Mouse (Mus musculus) liver, embryonic 14.5 days (tissue): Measurements from ENCODE around the gene Arsb. TPM values are rescaled to one million over a fixed set of nuclear protein-coding genes. Genes with fewer than 3 reads are reported as not detected.

Source experiments
- ATAC-seq: fragments of 200-750 bp; cut with Nextera tagmentation; 2 replicates; pipeline ENCODE4 v1.8.0; 2017; ENCODE audit warnings: moderate number of reproducible peaks, mild to moderate bottlenecking, moderate library complexity; ENCODE audit not compliant: insufficient read depth
- DNase-seq, 3 experiments: peaks; one replicate each; pipeline ENCODE4 v3.0.0-alpha.2; 2012 to 2013; ENCODE audit warnings: low read depth in 3 of 3, low spot score in 3 of 3
- H3K27ac ChIP-seq: fragments of 300-500 bp; sonication (generic); 2 replicates; pipeline ENCODE4 v1.5.1; 2014; ENCODE audit warnings: moderate library complexity, mild to moderate bottlenecking, control low read depth, inconsistent platforms
- H3K27me3 ChIP-seq: fragments of 300-500 bp; sonication (generic); 2 replicates; pipeline ENCODE4 v1.6.1; 2014; ENCODE audit warnings: mild to moderate bottlenecking, low read length, moderate library complexity; ENCODE audit not compliant: control insufficient read depth, insufficient read depth
- H3K36me3 ChIP-seq: fragments of 300-500 bp; sonication (generic); replicated peaks from 2 replicates; pipeline ENCODE4 v1.6.1; 2014; ENCODE audit warnings: low read depth; ENCODE audit not compliant: control insufficient read depth, insufficient read depth
- H3K4me1 ChIP-seq, 2 experiments: fragments of 200-500 bp in 1 of 2; fragments of 300-500 bp in 1 of 2; sonication (generic) in 1 of 2; replicated peaks; 2 replicates each; pipeline ENCODE4 v1.6.1; 2012 to 2014; ENCODE audit warnings: antibody characterized with exemption in 1 of 2, inconsistent platforms in 1 of 2, low read length in 1 of 2; ENCODE audit not compliant: control insufficient read depth in 2 of 2, insufficient read depth in 2 of 2
- H3K4me2 ChIP-seq: fragments of 300-500 bp; sonication (generic); 2 replicates; pipeline ENCODE4 v1.6.1; 2014; ENCODE audit warnings: low read depth, mild to moderate bottlenecking, control low read depth, moderate library complexity
- H3K4me3 ChIP-seq, 2 experiments: fragments of 200-500 bp in 1 of 2; fragments of 300-500 bp in 1 of 2; sonication (generic) in 1 of 2; 2 replicates each; pipeline ENCODE4 v1.5.1; 2012 to 2014; ENCODE audit warnings: low read depth in 2 of 2, low read length in 2 of 2, mild to moderate bottlenecking in 2 of 2, control low read depth in 1 of 2, inconsistent platforms in 1 of 2, moderate library complexity in 1 of 2; ENCODE audit not compliant: insufficient read depth in 1 of 2
- H3K9ac ChIP-seq: fragments of 300-500 bp; sonication (generic); replicated peaks from 2 replicates; pipeline ENCODE4 v1.6.1; 2014; ENCODE audit warnings: mild to moderate bottlenecking, control low read depth, moderate library complexity
- H3K9me3 ChIP-seq: fragments of 300-500 bp; sonication (generic); 2 replicates; pipeline ENCODE4 v1.6.1; 2016; ENCODE audit warnings: low read length, mixed read lengths; ENCODE audit not compliant: control insufficient read depth
- CTCF ChIP-seq: IDR thresholded peaks from 2 replicates; pipeline ENCODE4 v1.5.1; 2016; ENCODE audit warnings: antibody characterized with exemption, low read depth, control low read depth
- EP300 ChIP-seq: IDR thresholded peaks from 2 replicates; pipeline ENCODE4 v1.6.1; 2016; ENCODE audit warnings: antibody characterized with exemption, low read depth
- WGBS: fragments of 180-500 bp; shearing (Covaris S2); extraction: QIAGEN DNeasy Blood & Tissue Kit; methylation state at CpG from one replicate; pipeline ENCODE4 v1.1.7; 2014; ENCODE audit not compliant: insufficient replicate concordance; 5-methylcytosine and 5-hydroxymethylcytosine counted together
- polyA plus RNA-seq, 2 experiments: library from polyadenylated mRNA; depleted of rRNA in 1 of 2; stranded (reverse) in 1 of 2; unstranded in 1 of 2; fragments of >200 nt; fragmentation: Nextera tagmentation in 1 of 2; extraction: Ambion mirVana in 1 of 2; gene quantifications; 2 replicates each; pipeline versions ENCODE4 v1.2.1 to v1.2.3; 2012 to 2014

The Arsb gene
- polyA plus RNA-seq, 2 experiments, result 2.8 to 4.0 TPM

GRCm38 (mm10) chr13:93855701-93856183, 84.3 kb downstream of the Arsb start:
- peak overlapping the region; percentile 43 for H3K4me2 ChIP-seq
- DNase-seq, result no peak
- no peak overlapping the region for H3K27ac ChIP-seq
- 0 out of 4 replicates have a peak overlapping the region, but pooled peaks of 1 of the 2 experiments have one; percentile 21 for H3K4me3 ChIP-seq
- peaks cover 0 to 4% of the 10 kb centered on the region in 2 experiments; a peak in 2 of 4 replicates for H3K4me1 ChIP-seq
- H3K36me3 ChIP-seq, result no peaks in the 10 kb centered on the region
- H3K9me3 ChIP-seq, result no peaks in the 10 kb centered on the region
- no peak for ATAC-seq
- H3K27me3 ChIP-seq, result no peaks in the 10 kb centered on the region
- TF ChIP-seq CTCF (peak; percentile 17; the same call in 1 of the 2 replicates), EP300 (no peak)
- WGBS, result 19% methylated on average over 11 of the region's 11 CpGs
- H3K9ac ChIP-seq, result no peak overlapping the region

DNA sequence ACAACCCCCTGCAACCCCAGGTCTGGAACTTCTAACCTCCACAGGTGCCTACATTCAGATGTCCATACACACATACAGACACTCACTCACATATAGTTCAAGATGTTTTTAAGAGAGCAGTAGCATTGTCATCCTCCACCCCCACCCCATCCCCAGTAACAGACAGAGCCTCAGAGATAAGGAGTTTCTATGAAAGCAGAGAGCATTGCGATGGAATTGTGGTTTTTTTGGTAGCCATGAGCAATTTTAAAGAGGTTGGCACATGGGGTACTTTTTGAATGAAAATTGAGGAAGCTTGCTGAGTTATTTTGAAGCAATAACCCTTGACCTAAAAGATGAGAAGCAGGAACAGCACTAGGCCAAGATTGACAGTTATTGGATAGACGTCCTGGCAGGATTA, 89.8 kb downstream of the Arsb start:
- Histone ChIP-seq H3K4me2 (no peak overlapping the region), H3K36me3 (no peaks in the 10 kb centered on the region), H3K27me3 (no peaks in the 10 kb centered on the region), H3K4me1 (peaks cover 0 to 11% of the 10 kb centered on the region in 2 experiments; a peak in 2 of 4 replicates), H3K9me3 (no peaks in the 10 kb centered on the region), H3K4me3 (no peak overlapping the region), H3K27ac (no peak overlapping the region), H3K9ac (no peak overlapping the region)
- ATAC-seq, result peak; percentile 50; the same call in 1 of the 2 replicates
- 15% methylated on average over 2 of the region's 2 CpGs for WGBS
- peak in 1 of 3 experiments; percentile 37 for DNase-seq
- no peak for TF ChIP-seq CTCF
- TF ChIP-seq EP300, result no peak

DNA sequence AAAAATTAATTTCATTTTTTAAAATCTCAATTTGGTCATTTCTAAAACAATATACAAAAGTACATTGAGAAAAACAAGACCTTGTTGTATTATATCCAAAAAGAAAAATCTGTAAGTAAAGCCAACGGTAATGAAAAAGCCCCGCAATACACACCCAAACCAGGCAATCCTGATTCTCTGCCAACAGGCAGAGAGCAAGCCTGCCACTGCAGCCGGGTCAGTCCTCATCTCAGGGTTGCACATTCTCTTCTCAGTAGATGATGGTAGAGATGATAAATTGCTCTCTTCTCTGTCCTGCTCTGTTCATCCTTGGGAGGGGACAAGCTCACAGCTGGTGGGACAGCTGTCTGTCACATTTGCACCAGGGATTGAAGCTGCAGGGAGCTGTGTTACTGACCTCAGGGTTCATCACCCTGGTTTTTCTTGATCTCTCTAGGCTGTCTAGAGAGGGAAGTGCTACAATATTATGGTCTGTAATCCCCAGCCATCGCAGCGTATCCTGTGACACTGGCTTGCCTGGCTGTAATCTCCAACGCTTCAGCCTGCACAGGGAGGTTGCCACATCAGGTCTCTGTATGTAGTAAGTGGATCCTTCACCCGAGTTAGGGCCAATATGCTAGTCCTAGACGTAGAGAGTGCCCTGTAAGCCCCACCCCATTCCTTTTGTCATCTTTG, 92.8 kb downstream of the Arsb start:
- DNase-seq (no peak), ATAC-seq (no peak)
- no peak overlapping the region for H3K4me3 ChIP-seq
- H3K4me2 ChIP-seq, result no peak overlapping the region
- 49% methylated on average over 8 of the region's 8 CpGs for WGBS
- no peaks in the 10 kb centered on the region for H3K36me3 ChIP-seq
- H3K27ac ChIP-seq, result no peak overlapping the region
- no peaks in the 10 kb centered on the region for H3K9me3 ChIP-seq
- no peak overlapping the region for H3K9ac ChIP-seq
- peaks cover 0 to 11% of the 10 kb centered on the region in 2 experiments; a peak in 2 of 4 replicates for H3K4me1 ChIP-seq
- no peaks in the 10 kb centered on the region for H3K27me3 ChIP-seq
- no peak for TF ChIP-seq EP300
- TF ChIP-seq CTCF, result no peak

DNA sequence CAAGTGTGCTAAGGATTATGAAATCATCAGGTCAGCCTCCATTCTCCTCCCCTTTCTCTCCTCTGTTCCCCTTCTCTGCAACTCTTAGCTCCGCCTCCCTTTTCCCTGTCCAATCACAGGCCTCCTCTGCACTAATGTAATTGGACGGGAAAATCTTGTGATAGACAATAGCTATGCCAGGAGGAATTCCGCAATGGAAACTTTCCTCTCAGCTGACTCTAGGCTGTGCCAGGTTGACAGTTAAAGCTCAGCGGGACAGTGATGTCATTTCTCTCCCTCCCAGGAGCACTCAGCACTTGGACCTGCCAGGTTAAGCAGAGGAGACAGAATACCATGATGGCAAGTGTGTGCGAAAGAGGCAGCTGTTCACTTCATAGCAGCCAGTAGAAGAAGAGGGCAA, 95.2 kb downstream of the Arsb start:
- WGBS, result 67% methylated on average over 5 of the region's 5 CpGs
- ATAC-seq, result no peak
- Histone ChIP-seq H3K9me3 (no peaks in the 10 kb centered on the region), H3K27ac (no peak overlapping the region), H3K4me1 (peaks cover 0 to 2% of the 10 kb centered on the region in 2 experiments; a peak in 1 of 4 replicates), H3K9ac (no peak overlapping the region), H3K36me3 (no peaks in the 10 kb centered on the region), H3K4me2 (no peak overlapping the region), H3K4me3 (no peak overlapping the region), H3K27me3 (no peaks in the 10 kb centered on the region)
- TF ChIP-seq EP300 (no peak), CTCF (no peak)
- no peak for DNase-seq

DNA sequence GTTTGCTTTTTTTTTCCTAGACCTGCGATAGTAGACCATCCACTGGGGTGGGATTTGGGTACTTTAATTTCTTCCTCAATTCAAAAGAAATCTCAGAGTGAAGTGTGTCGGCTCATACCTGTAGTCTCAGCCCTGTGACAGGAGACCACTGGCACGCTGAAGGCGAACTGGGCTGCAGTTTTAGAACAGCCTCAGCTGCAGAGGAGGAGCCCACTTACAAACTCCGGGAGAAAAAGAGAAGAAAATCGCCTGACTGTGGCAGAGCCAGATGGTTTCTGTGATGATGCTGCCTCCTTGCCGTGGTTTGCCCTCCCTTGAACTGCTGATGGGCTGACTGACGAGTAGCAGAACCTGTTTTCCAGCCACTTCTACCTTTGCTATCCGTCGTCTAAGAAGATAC, 100.3 kb downstream of the Arsb start:
- no peaks in the 10 kb centered on the region for H3K9me3 ChIP-seq
- H3K9ac ChIP-seq, result no peak overlapping the region
- H3K4me2 ChIP-seq, result no peak overlapping the region
- no peaks in the 10 kb centered on the region for H3K27me3 ChIP-seq
- ATAC-seq (no peak), DNase-seq (no peak)
- TF ChIP-seq CTCF (no peak), EP300 (no peak)
- H3K27ac ChIP-seq, result no peak overlapping the region
- H3K36me3 ChIP-seq, result no peaks in the 10 kb centered on the region
- H3K4me1 ChIP-seq, result no peaks in the 10 kb centered on the region
- no peak overlapping the region for H3K4me3 ChIP-seq
- 60% methylated on average over 10 of the region's 10 CpGs for WGBS
